23 mouse cellular contexts compared by ENCODE assay signal in the genomic region with DNA sequence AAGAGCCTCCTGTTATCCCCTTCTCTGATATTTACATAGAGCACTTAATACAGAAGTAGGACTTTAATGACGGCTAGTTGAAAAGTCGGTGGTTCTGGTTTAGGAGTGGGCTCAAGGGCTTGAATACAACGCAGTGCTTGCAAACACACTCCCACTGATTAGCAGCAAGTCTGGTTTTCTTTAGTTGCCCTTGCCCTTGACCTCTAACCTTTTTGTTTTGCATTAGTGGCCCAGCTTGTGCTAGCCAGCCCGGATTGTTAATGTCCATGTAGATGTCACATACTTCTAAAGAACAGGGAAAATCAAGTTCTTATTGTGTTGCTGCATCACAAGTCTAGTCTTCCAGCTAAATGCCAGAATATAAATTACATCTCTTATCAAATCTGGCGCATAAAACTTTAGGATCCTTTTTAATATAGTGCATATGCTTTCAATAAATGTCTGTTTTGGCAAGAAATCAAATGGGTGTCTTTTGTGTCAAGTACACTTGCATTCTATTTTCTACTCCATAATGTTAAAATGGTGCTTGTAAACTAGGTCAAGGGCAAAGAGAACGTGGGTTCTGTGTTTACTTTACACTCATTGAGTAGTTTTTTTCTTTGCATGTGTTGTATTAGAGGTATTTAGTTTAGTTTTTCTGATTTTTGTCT.
DNase-seq lines count a peak whose midpoint lies in the region; ATAC-seq and TF ChIP-seq lines count a peak whose summit lies in the region.
"Had no signal": no experiment of that assay in that cellular context is flagged by ENCODE, and none has a peak within 500 bp of the region (broad histone marks: within the 10 kb centered on the region; RNA-seq: fewer than 3 reads in every experiment).

No protein-coding gene starts in this region.

- no peaks in the 10 kb centered on the region for H3K27me3 ChIP-seq in embryonic facial prominence, embryonic 11.5 days (ENCODE audit: control insufficient read depth, insufficient read depth, low read length)
- H3K27me3 ChIP-seq in embryonic facial prominence, embryonic 10.5 days (replicated peaks; ENCODE audit: low read depth, poor library complexity, severe bottlenecking), result no peaks in the 10 kb centered on the region
- H3K27me3 ChIP-seq in lung, embryonic 14.5 days (ENCODE audit: insufficient read depth, low read length), result no peaks in the 10 kb centered on the region
- no peaks in the 10 kb centered on the region for H3K27me3 ChIP-seq in embryonic facial prominence, embryonic 14.5 days (replicated peaks; ENCODE audit: control insufficient read depth, insufficient read depth, low read length)
- no peaks in the 10 kb centered on the region for H3K27me3 ChIP-seq in forebrain, embryonic 14.5 days (replicated peaks; ENCODE audit: control insufficient read depth, insufficient read depth, low read length)
- H3K27me3 ChIP-seq in forebrain, embryonic 16.5 days (replicated peaks; ENCODE audit: control insufficient read depth, insufficient read depth, low read length), result no peaks in the 10 kb centered on the region
- H3K27me3 ChIP-seq: CH12.LX; embryonic facial prominence, embryonic 12.5 days; forebrain, embryonic 12.5 days; hindbrain, embryonic 13.5 days; intestine, embryonic 15.5 days had no signal

- no peak overlapping the region for H3K4me2 ChIP-seq in embryonic facial prominence, embryonic 11.5 days (ENCODE audit: low read depth, low read length)
- H3K4me2 ChIP-seq in lung, embryonic 14.5 days, result no peak overlapping the region
- H3K4me2 ChIP-seq in embryonic facial prominence, embryonic 14.5 days (ENCODE audit: low read depth, low read length), result no peak overlapping the region
- H3K4me2 ChIP-seq in forebrain, embryonic 14.5 days (ENCODE audit: low read length), result no peak overlapping the region
- H3K4me2 ChIP-seq in forebrain, embryonic 16.5 days (ENCODE audit: low read length), result no peak overlapping the region
- H3K4me2 ChIP-seq: embryonic facial prominence, embryonic 12.5 days; forebrain, embryonic 12.5 days; hindbrain, embryonic 13.5 days; intestine, embryonic 15.5 days had no signal

- no peak for TF ChIP-seq POLR2A in lung, adult 2 months (IDR thresholded peaks at IDR 0.05; ENCODE audit: borderline replicate concordance, extremely low read depth, low read depth, low read length)

- no peak overlapping the region for H3K4me3 ChIP-seq in embryonic facial prominence, embryonic 11.5 days (ENCODE audit: low read depth, low read length)
- H3K4me3 ChIP-seq in embryonic facial prominence, embryonic 10.5 days, result no peak overlapping the region
- H3K4me3 ChIP-seq in lung, embryonic 14.5 days (ENCODE audit: low read depth, low read length), result no peak overlapping the region
- H3K4me3 ChIP-seq in lung, adult 2 months (replicated peaks; ENCODE audit: extremely low read depth, low read depth, low read length), result no peak overlapping the region
- no peak overlapping the region for H3K4me3 ChIP-seq in embryonic facial prominence, embryonic 14.5 days (ENCODE audit: low read depth, low read length)
- H3K4me3 ChIP-seq in forebrain, embryonic 14.5 days (ENCODE audit: low read depth, low read length), result no peak overlapping the region
- no peak overlapping the region for H3K4me3 ChIP-seq in forebrain, embryonic 16.5 days (replicated peaks; ENCODE audit: low read length)
- H3K4me3 ChIP-seq: embryonic facial prominence, embryonic 12.5 days; forebrain, embryonic 12.5 days; heart, embryonic 10.5 days; hindbrain, embryonic 13.5 days; intestine, embryonic 15.5 days had no signal

- no peaks in the 10 kb centered on the region for H3K4me1 ChIP-seq in embryonic facial prominence, embryonic 11.5 days (ENCODE audit: control insufficient read depth, insufficient read depth, low read length)
- peaks cover 9% of the 10 kb centered on the region for H3K4me1 ChIP-seq in embryonic facial prominence, embryonic 10.5 days
- H3K4me1 ChIP-seq in lung, embryonic 14.5 days (ENCODE audit: insufficient read depth), result 0 out of 2 replicates have a peak, but pooled peaks cover 4% of the 10 kb centered on the region
- H3K4me1 ChIP-seq in lung, adult 2 months (ENCODE audit: control insufficient read depth, insufficient read depth, low read length), result 0 out of 2 replicates have a peak, but pooled peaks cover 2% of the 10 kb centered on the region
- 0 out of 2 replicates have a peak, but pooled peaks cover 4% of the 10 kb centered on the region for H3K4me1 ChIP-seq in embryonic facial prominence, embryonic 14.5 days (ENCODE audit: control insufficient read depth, insufficient read depth, low read length)
- H3K4me1 ChIP-seq in forebrain, embryonic 14.5 days (ENCODE audit: control insufficient read depth, insufficient read depth, low read length), result no peaks in the 10 kb centered on the region
- no peaks in the 10 kb centered on the region for H3K4me1 ChIP-seq in forebrain, embryonic 16.5 days (replicated peaks; ENCODE audit: control insufficient read depth, insufficient read depth, low read length)
- H3K4me1 ChIP-seq: embryonic facial prominence, embryonic 12.5 days; forebrain, embryonic 12.5 days; hindbrain, embryonic 13.5 days; intestine, embryonic 15.5 days had no signal

- H3K36me3 ChIP-seq in embryonic facial prominence, embryonic 11.5 days (replicated peaks; ENCODE audit: control insufficient read depth, insufficient read depth, low read depth, low read length), result no peaks in the 10 kb centered on the region
- H3K36me3 ChIP-seq in embryonic facial prominence, embryonic 10.5 days (replicated peaks), result no peaks in the 10 kb centered on the region; the same call in 1 of the 2 replicates
- H3K36me3 ChIP-seq in lung, embryonic 14.5 days (ENCODE audit: insufficient read depth), result no peaks in the 10 kb centered on the region
- no peaks in the 10 kb centered on the region for H3K36me3 ChIP-seq in embryonic facial prominence, embryonic 14.5 days (ENCODE audit: control insufficient read depth, insufficient read depth, low read length)
- no peaks in the 10 kb centered on the region for H3K36me3 ChIP-seq in forebrain, embryonic 14.5 days (ENCODE audit: control insufficient read depth, insufficient read depth, low read length)
- H3K36me3 ChIP-seq in forebrain, embryonic 16.5 days (ENCODE audit: control insufficient read depth, insufficient read depth), result no peaks in the 10 kb centered on the region
- H3K36me3 ChIP-seq: embryonic facial prominence, embryonic 12.5 days; forebrain, embryonic 12.5 days; hindbrain, embryonic 13.5 days; intestine, embryonic 15.5 days had no signal

- no peaks in the 10 kb centered on the region for H3K9me3 ChIP-seq in embryonic facial prominence, embryonic 11.5 days (replicated peaks; ENCODE audit: control insufficient read depth, low read length)
- H3K9me3 ChIP-seq in embryonic facial prominence, embryonic 10.5 days, result no peaks in the 10 kb centered on the region
- no peaks in the 10 kb centered on the region for H3K9me3 ChIP-seq in lung, embryonic 14.5 days (ENCODE audit: low read depth, low read length)
- H3K9me3 ChIP-seq in embryonic facial prominence, embryonic 14.5 days (ENCODE audit: control insufficient read depth, low read length), result no peaks in the 10 kb centered on the region
- no peaks in the 10 kb centered on the region for H3K9me3 ChIP-seq in forebrain, embryonic 14.5 days (replicated peaks; ENCODE audit: control insufficient read depth, low read length)
- H3K9me3 ChIP-seq in forebrain, embryonic 16.5 days (ENCODE audit: control insufficient read depth, low read length), result no peaks in the 10 kb centered on the region
- H3K9me3 ChIP-seq: embryonic facial prominence, embryonic 12.5 days; forebrain, embryonic 12.5 days; heart, embryonic 10.5 days; hindbrain, embryonic 13.5 days; intestine, embryonic 15.5 days had no signal

- DNase-seq in embryonic facial prominence, embryonic 11.5 days (ENCODE audit: low spot score), result peak; percentile 26
- DNase-seq in embryonic facial prominence, embryonic 10.5 days (ENCODE audit: low spot score), result no peak
- DNase-seq in lung, embryonic 14.5 days, result peak; percentile 73
- DNase-seq in lung, adult 2 months, result no peak
- peak; percentile 54 for DNase-seq in R1 (ENCODE audit: low read depth, low spot score)
- peak; percentile 41 for DNase-seq in embryonic facial prominence, embryonic 14.5 days (ENCODE audit: low spot score)
- DNase-seq in forebrain, embryonic 14.5 days (ENCODE audit: low spot score), result no peak
- DNase-seq: adrenal gland, adult 2 months; adrenal gland, postnatal 25 days; cerebellum, adult 18-20 months; cerebellum, adult 9-11 months; cerebellum, postnatal 36 days; gastrocnemius, postnatal 36 days; heart, adult 11 months; heart, postnatal 14 days; kidney, adult 18-20 months had no signal

- 38% methylated on average over 6 of the region's 6 CpGs for WGBS in embryonic facial prominence, embryonic 11.5 days
- WGBS in embryonic facial prominence, embryonic 10.5 days, result 47% methylated on average over 6 of the region's 6 CpGs
- WGBS in lung, embryonic 14.5 days, result 28% methylated on average over 6 of the region's 6 CpGs
- 49% methylated on average over 6 of the region's 6 CpGs for WGBS in lung, adult 2 months
- 41% methylated on average over 6 of the region's 6 CpGs for WGBS in embryonic facial prominence, embryonic 14.5 days
- 79% methylated on average over 6 of the region's 6 CpGs for WGBS in forebrain, embryonic 14.5 days
- 67% methylated on average over 6 of the region's 6 CpGs for WGBS in forebrain, embryonic 16.5 days

- no peak overlapping the region for H3K27ac ChIP-seq in embryonic facial prominence, embryonic 11.5 days (replicated peaks; ENCODE audit: low read depth, low read length)
- no peak overlapping the region for H3K27ac ChIP-seq in embryonic facial prominence, embryonic 10.5 days (replicated peaks)
- H3K27ac ChIP-seq in lung, embryonic 14.5 days (ENCODE audit: low read depth), result no peak overlapping the region
- H3K27ac ChIP-seq in embryonic facial prominence, embryonic 14.5 days (replicated peaks; ENCODE audit: low read depth, low read length), result no peak overlapping the region
- H3K27ac ChIP-seq in forebrain, embryonic 14.5 days (ENCODE audit: low read depth, low read length), result no peak overlapping the region
- H3K27ac ChIP-seq in forebrain, embryonic 16.5 days (ENCODE audit: low read length), result no peak overlapping the region
- H3K27ac ChIP-seq: embryonic facial prominence, embryonic 12.5 days; forebrain, embryonic 12.5 days; heart, embryonic 10.5 days; hindbrain, embryonic 13.5 days; intestine, embryonic 15.5 days had no signal

- H3K9ac ChIP-seq in embryonic facial prominence, embryonic 11.5 days (replicated peaks; ENCODE audit: low read length), result no peak overlapping the region
- no peak overlapping the region for H3K9ac ChIP-seq in lung, embryonic 14.5 days
- H3K9ac ChIP-seq in embryonic facial prominence, embryonic 14.5 days (ENCODE audit: low read depth, low read length), result no peak overlapping the region
- no peak overlapping the region for H3K9ac ChIP-seq in forebrain, embryonic 14.5 days (ENCODE audit: low read length)
- no peak overlapping the region for H3K9ac ChIP-seq in forebrain, embryonic 16.5 days (replicated peaks; ENCODE audit: low read depth, low read length)
- H3K9ac ChIP-seq: embryonic facial prominence, embryonic 12.5 days; forebrain, embryonic 12.5 days; hindbrain, embryonic 13.5 days; intestine, embryonic 15.5 days had no signal

- no peak for ATAC-seq in embryonic facial prominence, embryonic 11.5 days (replicated peaks; ENCODE audit: insufficient number of reproducible peaks, low FRiP score, low TSS enrichment, low read depth)
- no peak for ATAC-seq in lung, embryonic 14.5 days (ENCODE audit: insufficient read depth)
- ATAC-seq in embryonic facial prominence, embryonic 14.5 days (ENCODE audit: low read depth), result no peak
- no peak for ATAC-seq in forebrain, embryonic 14.5 days
- ATAC-seq in forebrain, embryonic 16.5 days, result no peak
- ATAC-seq: intestine, embryonic 15.5 days had no signal

- no peak for TF ChIP-seq CTCF in lung, embryonic 14.5 days (IDR thresholded peaks at IDR 0.05; ENCODE audit: low read depth)
- no peak for TF ChIP-seq CTCF in lung, adult 2 months (IDR thresholded peaks at IDR 0.05; ENCODE audit: insufficient read depth, low read length)

Comparison
In these comparisons a context has a peak if more than half of its experiments do, and no peak if none do; other contexts are left out.
1. DNase-seq: peak in embryonic facial prominence, embryonic 11.5 days (single experiment), lung, embryonic 14.5 days (single experiment), R1 (single experiment) and embryonic facial prominence, embryonic 14.5 days (single experiment); none in embryonic facial prominence, embryonic 10.5 days (single experiment), lung, adult 2 months (single experiment) and forebrain, embryonic 14.5 days (single experiment).